Mouse (Mus musculus): Measurements from ENCODE around the gene Trpm5.

Gene Trpm5

GRCm38 (mm10) chr7:143038174-143038931 is 56.1 kb downstream of the Trpm5 start:
- no peak for DNase-seq (ENCODE audit: low spot score)

DNA sequence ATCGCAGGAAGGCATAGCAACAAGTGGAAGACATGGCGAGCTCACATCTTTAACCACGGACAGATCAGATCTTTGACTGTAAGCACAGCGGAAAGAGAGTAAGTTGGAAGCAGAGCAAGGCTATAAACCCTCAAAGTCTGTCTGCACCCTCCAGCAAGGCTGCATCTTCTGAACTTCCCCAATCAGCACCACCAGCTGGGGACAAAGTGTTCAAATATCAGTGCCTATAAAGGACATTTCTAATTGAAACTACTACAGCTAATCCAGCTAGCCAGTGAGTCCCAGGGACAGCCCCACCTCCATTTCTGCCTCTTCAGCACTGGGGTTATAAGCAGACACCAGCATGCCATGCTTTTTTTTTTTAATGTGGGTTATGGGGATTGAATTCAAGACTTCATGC is 57.1 kb downstream of the Trpm5 start:
- no peak for DNase-seq (ENCODE audit: low spot score)

DNA sequence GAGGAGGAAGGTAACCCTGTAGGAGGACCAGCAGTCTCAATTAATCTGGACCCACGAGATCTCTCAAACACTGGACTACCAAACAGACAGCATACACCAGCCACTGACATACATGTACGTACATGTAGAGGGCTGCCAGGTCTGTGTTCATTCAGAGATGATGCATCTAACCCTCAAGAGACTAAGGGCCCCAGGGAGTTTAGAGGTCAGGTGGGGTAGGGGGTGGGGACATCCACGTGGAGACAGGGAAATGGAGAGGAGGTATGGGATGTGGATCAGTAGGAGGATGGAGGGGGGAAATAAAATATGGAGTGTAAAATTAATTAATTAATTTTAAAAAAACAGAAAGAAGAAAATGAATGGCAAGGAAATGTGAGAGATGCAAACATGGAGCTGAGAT is 57.7 kb downstream of the Trpm5 start:
- DNase-seq (ENCODE audit: low spot score) = no peak

- DNase-seq (ENCODE audit: low spot score) = no peak
These were observed 59.7 kb downstream of the Trpm5 start for GRCm38 (mm10) chr7:143034519-143035450.

DNA sequence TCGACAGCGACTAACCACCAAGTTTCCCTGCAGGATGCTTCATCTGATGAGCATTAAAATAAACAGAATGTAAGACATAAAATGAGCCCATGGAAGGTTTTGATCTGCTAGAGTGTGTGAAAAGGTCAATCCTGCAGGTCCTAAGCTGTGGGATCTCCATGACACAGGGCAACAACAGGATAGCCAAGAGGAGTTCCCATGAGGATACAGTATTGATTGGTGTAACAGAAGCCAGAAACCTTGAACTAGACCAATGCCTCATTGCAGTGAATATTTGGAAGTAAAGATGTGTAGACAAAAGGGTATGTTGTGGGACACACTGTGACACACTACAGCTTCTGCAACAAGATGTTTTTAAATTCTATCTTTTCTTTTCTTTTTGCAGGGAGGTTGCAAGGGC is 60.3 kb downstream of the Trpm5 start:
- no peak for DNase-seq (ENCODE audit: low spot score)

- DNase-seq (ENCODE audit: low spot score) = no peak
These were observed 60.9 kb downstream of the Trpm5 start for GRCm38 (mm10) chr7:143033581-143033980.

DNA sequence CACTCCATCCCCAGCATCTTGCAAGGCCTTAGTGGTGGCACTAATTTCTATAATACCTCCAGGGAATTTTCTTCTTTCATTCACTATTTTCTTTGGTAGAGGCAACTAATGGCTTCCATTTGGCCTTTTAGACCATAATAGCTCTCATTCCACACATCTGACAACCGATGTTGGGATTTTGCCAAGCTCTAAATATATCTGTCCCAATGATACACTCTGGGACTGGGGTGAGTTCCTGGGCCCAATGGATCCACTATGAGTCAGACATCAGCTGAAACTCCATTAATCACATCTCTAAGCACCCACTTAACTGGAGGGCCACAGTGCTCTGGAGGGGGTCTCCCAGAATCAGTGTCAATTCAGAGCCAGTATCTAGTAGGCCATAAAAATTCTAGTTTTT is 62.6 kb downstream of the Trpm5 start:
- no peak for DNase-seq (ENCODE audit: low spot score)

GRCm38 (mm10) chr7:143027196-143027595 is 67.2 kb downstream of the Trpm5 start:
- no peak for DNase-seq (ENCODE audit: low spot score)

DNA sequence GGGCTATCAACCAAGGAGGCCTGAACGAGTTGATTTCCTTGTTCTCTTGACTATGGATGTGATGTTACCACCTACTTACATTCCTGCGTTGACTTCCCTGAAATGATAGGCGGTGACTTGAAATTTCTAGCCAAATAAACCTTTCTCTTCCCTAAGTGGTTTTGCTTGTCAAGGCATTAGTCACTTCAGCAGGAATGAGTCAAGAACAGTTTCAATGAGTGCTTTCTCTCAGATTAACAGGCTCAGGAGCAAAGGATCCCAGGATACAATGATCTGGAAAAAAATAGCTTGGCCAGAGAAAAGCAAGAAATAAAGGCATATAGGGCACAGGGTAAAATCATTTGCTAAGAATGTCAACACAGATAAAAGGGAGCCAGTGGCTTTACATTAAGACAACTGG is 68.9 kb downstream of the Trpm5 start:
- no peak for DNase-seq (ENCODE audit: low spot score)

- no peak for DNase-seq (ENCODE audit: low spot score)
These were observed 70.1 kb downstream of the Trpm5 start for GRCm38 (mm10) chr7:143024293-143024692.

DNA sequence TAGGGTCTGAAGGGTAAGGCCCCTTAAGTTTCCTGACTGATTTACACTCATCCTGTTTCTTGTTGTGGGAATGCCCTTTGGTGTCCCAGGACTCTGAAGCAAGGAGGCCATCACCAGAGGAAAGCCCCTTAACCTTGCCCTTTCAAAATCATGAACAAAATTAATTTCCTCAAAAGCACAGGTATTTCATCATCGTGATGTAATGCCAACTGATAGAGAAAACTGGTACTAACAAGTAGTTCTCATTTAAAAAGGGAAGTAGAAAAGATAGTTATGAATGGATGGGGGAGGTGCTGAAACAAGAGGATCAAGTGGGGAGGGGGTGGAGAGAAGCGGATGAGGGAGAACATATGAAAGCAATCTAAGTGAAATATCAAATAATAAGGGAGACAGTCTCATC is 70.9 kb downstream of the Trpm5 start:
- DNase-seq (ENCODE audit: low spot score) = no peak

GRCm38 (mm10) chr7:143021356-143022164 is 72.9 kb downstream of the Trpm5 start:
- no peak for DNase-seq (ENCODE audit: low spot score)

- no peak for DNase-seq (ENCODE audit: low spot score)
These were observed 73.7 kb downstream of the Trpm5 start for GRCm38 (mm10) chr7:143020764-143021163.

DNA sequence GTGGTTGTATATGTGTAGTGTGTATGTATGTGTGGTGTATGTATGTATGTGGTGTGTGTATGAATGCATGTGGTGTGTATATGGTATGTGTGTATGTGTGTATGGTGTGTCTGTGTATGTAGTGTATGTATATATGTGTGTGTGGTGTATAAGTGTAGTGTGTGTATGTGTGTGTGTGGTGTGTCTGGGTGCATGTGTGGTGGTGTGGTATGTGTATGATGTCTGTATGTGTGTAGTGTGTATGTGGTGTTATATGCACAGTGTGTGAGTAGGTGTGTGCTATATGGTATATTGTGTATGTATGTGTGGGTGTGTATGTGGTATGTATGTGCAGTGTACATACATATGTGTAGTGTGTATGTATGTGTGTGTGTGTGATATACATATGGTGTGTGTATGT is 74.4 kb downstream of the Trpm5 start:
- DNase-seq (ENCODE audit: low spot score) = no peak

Data from ovary, postnatal 14 days (tissue).